In the genomic region with DNA sequence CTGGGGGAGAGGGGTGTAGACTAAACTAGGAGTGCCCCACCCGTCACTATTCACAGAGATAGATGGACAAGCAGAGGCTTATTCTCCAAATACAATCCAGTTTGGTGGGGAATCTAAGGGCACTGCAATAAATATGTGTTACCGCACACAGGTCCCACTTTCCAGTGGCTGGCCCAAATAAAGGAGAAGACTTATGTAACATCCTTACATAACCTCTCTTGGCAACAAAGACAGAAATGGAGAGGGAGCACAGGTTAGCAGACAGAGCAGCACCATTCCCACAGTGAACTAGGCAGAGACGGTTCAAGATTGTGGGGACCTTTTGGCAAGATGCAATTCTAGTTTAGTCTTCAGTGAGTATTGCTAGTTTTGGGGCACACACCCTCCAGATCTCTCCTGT, we compare ENCODE assay signal across 17 mouse cellular contexts. TPM values are rescaled to one million over a fixed set of nuclear protein-coding genes. Genes with fewer than 3 reads are reported as not detected.
DNase-seq lines count a peak whose midpoint lies in the region; ATAC-seq and TF ChIP-seq lines count a peak whose summit lies in the region.
"Not testable (repeated sequence)": the region's sequence is repeated elsewhere in the genome, so short reads cannot be mapped to it uniquely, and the experiment has no call there.
"Had no signal": no experiment of that assay in that cellular context is flagged by ENCODE, and none has a peak within 500 bp of the region (broad histone marks: within the 10 kb centered on the region; RNA-seq: fewer than 3 reads in every experiment).

No protein-coding gene starts in this region.

- ATAC-seq in cerebellum, adult (ENCODE audit: insufficient number of reproducible peaks, low FRiP score, low TSS enrichment), result peak; percentile 80
- peak; percentile 88 for ATAC-seq in frontal cortex, adult (ENCODE audit: low TSS enrichment)

- DNase-seq in kidney, adult 2 months; liver, adult 2 months (ENCODE audit: extremely low read depth, low read depth, low spot score): not testable (repeated sequence)
- DNase-seq in kidney, adult 9 months, result peak; percentile 37

- not testable (repeated sequence) for TF ChIP-seq CTCF in kidney, adult 2 months (conservative IDR thresholded peaks at IDR 0.05; ENCODE audit: insufficient read depth, insufficient read length, low read depth, low read length); liver, adult 2 months (IDR thresholded peaks at IDR 0.05; ENCODE audit: low read depth, low read length); small intestine, adult 2 months (IDR thresholded peaks at IDR 0.05; ENCODE audit: extremely low read depth, insufficient read length, insufficient replicate concordance, low read depth, low read length)

- H3K27me3 ChIP-seq in kidney, adult 2 months (replicated peaks; ENCODE audit: control insufficient read depth, insufficient read depth, low read length); liver, adult 2 months (ENCODE audit: control insufficient read depth, insufficient read depth, low read length); small intestine, adult 2 months (ENCODE audit: control insufficient read depth, insufficient read depth, low read length): not testable (repeated sequence)

- peak overlapping the region; percentile 89 for H3K27ac ChIP-seq in kidney, adult 2 months (ENCODE audit: insufficient read depth, low read depth, low read length)
- H3K27ac ChIP-seq in liver, adult 2 months (replicated peaks; ENCODE audit: insufficient read depth, low read depth, low read length), result peak overlapping the region; percentile 56
- 0 out of 2 replicates have a peak overlapping the region, but pooled peaks have one; percentile 4 for H3K27ac ChIP-seq in small intestine, adult 2 months (ENCODE audit: insufficient read depth, low read depth, low read length)

- H3K4me3 ChIP-seq in kidney, adult 2 months (ENCODE audit: insufficient read depth, low read depth, low read length); liver, adult 2 months (ENCODE audit: insufficient read depth, low read depth, low read length); small intestine, adult 2 months (ENCODE audit: low read depth, low read length): not testable (repeated sequence)

- H3K4me1 ChIP-seq in kidney, adult 2 months (ENCODE audit: control insufficient read depth, insufficient read depth, low read length); liver, adult 2 months (ENCODE audit: control insufficient read depth, insufficient read depth, low read length); small intestine, adult 2 months (ENCODE audit: control insufficient read depth, insufficient read depth, insufficient read length, low read length): not testable (repeated sequence)

- not testable (repeated sequence) for TF ChIP-seq POLR2A in kidney, adult 2 months (IDR thresholded peaks at IDR 0.05; ENCODE audit: low read depth, low read length); liver, adult 2 months (IDR thresholded peaks at IDR 0.05; ENCODE audit: extremely low read depth, insufficient read depth, low read length); small intestine, adult 2 months (IDR thresholded peaks at IDR 0.05; ENCODE audit: low read depth, low read length)

- H3K9ac ChIP-seq in liver, adult 2 months (ENCODE audit: low read depth, low read length), result not testable (repeated sequence)

- not testable (repeated sequence) for H3K79me2 ChIP-seq in liver, adult 2 months (ENCODE audit: control insufficient read depth, insufficient read depth, low read length)

- not testable (repeated sequence) for H3K36me3 ChIP-seq in kidney, adult 2 months (ENCODE audit: control insufficient read depth, insufficient read depth, low read length); liver, adult 2 months (ENCODE audit: control insufficient read depth, insufficient read depth, low read length); small intestine, adult 2 months (ENCODE audit: control insufficient read depth, insufficient read depth, low read length)

- 61% methylated on average over 3 of the region's 3 CpGs for WGBS in kidney, adult 2 months
- 35% methylated on average over 3 of the region's 3 CpGs for WGBS in liver, adult 2 months
- WGBS in small intestine, adult 2 months, result 84% methylated on average over 3 of the region's 3 CpGs

RNA-seq across cellular contexts. Expression of gene Nat8f6, which starts 10.2 kb away (rescaled TPM):
- polyA plus RNA-seq in kidney, adult 2 months (2012; rRNA removed), result 214 and 260 TPM in 2 replicates
- not detected in 2 replicates for total RNA-seq in liver, adult 2 months (2014; rRNA removed)
- polyA plus RNA-seq in liver, adult 2 months (2012; rRNA removed), result 0.28 and 0.57 TPM in 2 replicates
- 1.9 and 2.3 TPM in 2 replicates for polyA plus RNA-seq in small intestine, adult 2 months (2012; rRNA removed)
- total RNA-seq: CH12.LX, ES-E14, G1E, MEL had no signal
- polyA plus RNA-seq: activated CD4-positive, CD25-positive, alpha-beta regulatory T cell, adult 4 months; brain, embryonic 14.5 days; C2C12; CD4-positive, CD25-positive, alpha-beta regulatory T cell, adult 4 months; G1E had no signal

RNA-seq across cellular contexts. Expression of gene Nat8f5, which starts 10.3 kb away (rescaled TPM):
- polyA plus RNA-seq in kidney, adult 2 months (2012; rRNA removed), result 29.0 and 32.2 TPM in 2 replicates
- total RNA-seq in liver, adult 2 months (2014; rRNA removed), result 0.18 and 0.27 TPM in 2 replicates
- polyA plus RNA-seq in liver, adult 2 months (2012; rRNA removed), result 0.53 and 2.7 TPM in 2 replicates
- 14.4 and 46.1 TPM in 2 replicates for polyA plus RNA-seq in small intestine, adult 2 months (2012; rRNA removed)
- total RNA-seq: CH12.LX, ES-E14, G1E, MEL had no signal
- polyA plus RNA-seq: activated CD4-positive, CD25-positive, alpha-beta regulatory T cell, adult 4 months; brain, embryonic 14.5 days; C2C12; CD4-positive, CD25-positive, alpha-beta regulatory T cell, adult 4 months; G1E; Patski had no signal

RNA-seq across cellular contexts. Expression of gene Nat8, which starts 21.4 kb away (rescaled TPM):
- 235 and 248 TPM in 2 replicates for polyA plus RNA-seq in kidney, adult 2 months (2012; rRNA removed)
- total RNA-seq in liver, adult 2 months (2014; rRNA removed), result 0.18 and 0.27 TPM in 2 replicates
- polyA plus RNA-seq in liver, adult 2 months (2012; rRNA removed), result 1.2 and 3.4 TPM in 2 replicates
- polyA plus RNA-seq in small intestine, adult 2 months (2012; rRNA removed), result 60.8 and 66.8 TPM in 2 replicates
- total RNA-seq: CH12.LX, ES-E14, G1E, MEL had no signal
- polyA plus RNA-seq: activated CD4-positive, CD25-positive, alpha-beta regulatory T cell, adult 4 months; brain, embryonic 14.5 days; C2C12; CD4-positive, CD25-positive, alpha-beta regulatory T cell, adult 4 months; G1E had no signal

RNA-seq across cellular contexts. Expression of gene Nat8f3, which starts 45.0 kb away (rescaled TPM):
- 43.5 and 54.4 TPM in 2 replicates for polyA plus RNA-seq in kidney, adult 2 months (2012; rRNA removed)
- total RNA-seq in liver, adult 2 months (2014; rRNA removed), result 0.20 and 0.28 TPM in 2 replicates
- 0.06 and 0.16 TPM in 2 replicates for polyA plus RNA-seq in liver, adult 2 months (2012; rRNA removed)
- 0.62 and 2.8 TPM in 2 replicates for polyA plus RNA-seq in small intestine, adult 2 months (2012; rRNA removed)
- total RNA-seq: adrenal gland, postnatal 10 days; adrenal gland, postnatal 14 days; CH12.LX; ES-E14; MEL had no signal
- polyA plus RNA-seq: activated CD4-positive, CD25-positive, alpha-beta regulatory T cell, adult 4 months; brain, embryonic 14.5 days; C2C12; G1E had no signal

RNA-seq across cellular contexts. Expression of gene Nat8f2, which starts 58.4 kb away (rescaled TPM):
- polyA plus RNA-seq in kidney, adult 2 months (2012; rRNA removed), result 4.8 and 5.7 TPM in 2 replicates
- total RNA-seq in liver, adult 2 months (2014; rRNA removed), result 524 and 612 TPM in 2 replicates
- polyA plus RNA-seq in liver, adult 2 months (2012; rRNA removed), result 256 and 307 TPM in 2 replicates
- polyA plus RNA-seq in small intestine, adult 2 months (2012; rRNA removed), result 0.23 and 0.66 TPM in 2 replicates
- total RNA-seq: CH12.LX had no signal
- polyA plus RNA-seq: activated CD4-positive, CD25-positive, alpha-beta regulatory T cell, adult 4 months; C2C12; CD4-positive, CD25-positive, alpha-beta regulatory T cell, adult 4 months; G1E had no signal

Comparison
In these comparisons a context has a peak if more than half of its experiments do, and no peak if none do; other contexts are left out.
1. H3K27ac ChIP-seq: peak in every context shown above with its lines; median percentile 89 in kidney, adult 2 months; 56 in liver, adult 2 months; 4 in small intestine, adult 2 months.
2. RNA of gene Nat8f6, which starts 10.2 kb away (polyA plus RNA-seq): 214 to 260 TPM in kidney, adult 2 months; 1.9 to 2.3 TPM in small intestine, adult 2 months and 0.28 to 0.57 TPM in liver, adult 2 months; every median in the first group is over 10 times any median in the second.
3. RNA of gene Nat8, which starts 21.4 kb away (polyA plus RNA-seq): 235 to 248 TPM in kidney, adult 2 months and 60.8 to 66.8 TPM in small intestine, adult 2 months; 1.2 to 3.4 TPM in liver, adult 2 months; every median in the first group is over 10 times any median in the second.